Mouse (Mus musculus) MN1 (cell line): ENCODE measurements around the gene Rad23a.

Experiments used
- DNase-seq: peaks from one replicate; pipeline ENCODE4 v3.0.0-alpha.2; 2016; ENCODE audit warnings: low spot score

Gene Rad23a

GRCm38 (mm10) chr8:84787523-84788302 is 52.8 kb downstream of the Rad23a start:
- DNase-seq, result no peak

- DNase-seq, result no peak
These were observed 53.5 kb downstream of the Rad23a start for GRCm38 (mm10) chr8:84786801-84787467.

GRCm38 (mm10) chr8:84785756-84786677 is 54.4 kb downstream of the Rad23a start:
- no peak for DNase-seq

- DNase-seq, result no peak
These were observed 55.0 kb downstream of the Rad23a start for GRCm38 (mm10) chr8:84785506-84785755.

GRCm38 (mm10) chr8:84784681-84785505 is 55.6 kb downstream of the Rad23a start:
- DNase-seq, result no peak
